Mouse (Mus musculus): Measurements from ENCODE around the gene 3110082I17Rik. TPM values are rescaled to one million over a fixed set of nuclear protein-coding genes. Genes with fewer than 3 reads are reported as not detected.

The 3110082I17Rik gene
- polyA plus RNA-seq (2014; fragmentation: Nextera tagmentation; extraction: Ambion mirVana) = 15.4 and 17.0 TPM in 2 replicates

- peak; percentile 91 for ATAC-seq (ENCODE audit: insufficient number of reproducible peaks, insufficient read depth, low FRiP score, low read depth)
- Histone ChIP-seq H3K4me1 (ENCODE audit: control insufficient read depth in 2 of 2, insufficient read depth in 2 of 2, low read length in 2 of 2) (peaks cover 0 to 10% of the 10 kb centered on the region in 2 experiments; a peak in 2 of 4 replicates), H3K36me3 (ENCODE audit: control insufficient read depth, insufficient read depth, low read length) (no peaks in the 10 kb centered on the region), H3K4me2 (ENCODE audit: low read length) (peak within 1 kb of the TSS; percentile 86), H3K9me3 (ENCODE audit: control insufficient read depth, low read length) (no peaks in the 10 kb centered on the region), H3K27ac (replicated peaks in 1 of 2; ENCODE audit: control insufficient read depth in 1 of 2, insufficient read depth in 1 of 2, low read depth in 2 of 2, low read length in 2 of 2) (no peak within 1 kb of the TSS), H3K27me3 (ENCODE audit: control insufficient read depth, insufficient read depth, low read length) (no peaks in the 10 kb centered on the region), H3K4me3 (ENCODE audit: control insufficient read depth in 1 of 2, insufficient read depth in 1 of 2, low read depth in 1 of 2, low read length in 2 of 2) (peak within 1 kb of the TSS; percentile 55 to 67), H3K9ac (ENCODE audit: low read length) (peak within 1 kb of the TSS; percentile 79)
- WGBS = 5% methylated on average over 38 of the region's 42 CpGs
Measured at GRCm38 (mm10) chr5:139460384-139461067, at the start of gene 3110082I17Rik. Gene 3110082I17Rik (minus strand): TSS chr5:139460527.

GRCm38 (mm10) chr5:139506207-139506606 is 45.9 kb upstream of the 3110082I17Rik start:
- H3K27ac ChIP-seq (replicated peaks in 1 of 2; ENCODE audit: control insufficient read depth in 1 of 2, insufficient read depth in 1 of 2, low read depth in 2 of 2, low read length in 2 of 2) = no peak overlapping the region
- H3K9ac ChIP-seq (ENCODE audit: low read length) = no peak overlapping the region
- H3K27me3 ChIP-seq (ENCODE audit: control insufficient read depth, insufficient read depth, low read length) = peaks cover 29% of the 10 kb centered on the region
- no peaks in the 10 kb centered on the region for H3K36me3 ChIP-seq (ENCODE audit: control insufficient read depth, insufficient read depth, low read length)
- no peaks in the 10 kb centered on the region; a peak in 1 of 4 replicates for H3K4me1 ChIP-seq (ENCODE audit: control insufficient read depth in 2 of 2, insufficient read depth in 2 of 2, low read length in 2 of 2)
- no peak overlapping the region for H3K4me3 ChIP-seq (ENCODE audit: control insufficient read depth in 1 of 2, insufficient read depth in 1 of 2, low read depth in 1 of 2, low read length in 2 of 2)
- H3K4me2 ChIP-seq (ENCODE audit: low read length) = no peak overlapping the region
- H3K9me3 ChIP-seq (ENCODE audit: control insufficient read depth, low read length) = no peaks in the 10 kb centered on the region
- WGBS = 10% methylated on average over 5 of the region's 5 CpGs
- no peak for ATAC-seq (ENCODE audit: insufficient number of reproducible peaks, insufficient read depth, low FRiP score, low read depth)

- no peak for ATAC-seq (ENCODE audit: insufficient number of reproducible peaks, insufficient read depth, low FRiP score, low read depth)
- peaks cover 19% of the 10 kb centered on the region for H3K27me3 ChIP-seq (ENCODE audit: control insufficient read depth, insufficient read depth, low read length)
- 1% methylated on average over 12 of the region's 14 CpGs for WGBS
- no peak overlapping the region for H3K9ac ChIP-seq (ENCODE audit: low read length)
- H3K36me3 ChIP-seq (ENCODE audit: control insufficient read depth, insufficient read depth, low read length) = no peaks in the 10 kb centered on the region
- no peaks in the 10 kb centered on the region for H3K4me1 ChIP-seq (ENCODE audit: control insufficient read depth in 2 of 2, insufficient read depth in 2 of 2, low read length in 2 of 2)
- no peak overlapping the region for H3K27ac ChIP-seq (replicated peaks in 1 of 2; ENCODE audit: control insufficient read depth in 1 of 2, insufficient read depth in 1 of 2, low read depth in 2 of 2, low read length in 2 of 2)
- H3K4me3 ChIP-seq (ENCODE audit: control insufficient read depth in 1 of 2, insufficient read depth in 1 of 2, low read depth in 1 of 2, low read length in 2 of 2) = no peak overlapping the region
- no peak overlapping the region for H3K4me2 ChIP-seq (ENCODE audit: low read length)
- H3K9me3 ChIP-seq (ENCODE audit: control insufficient read depth, low read length) = no peaks in the 10 kb centered on the region
Measured at GRCm38 (mm10) chr5:139505073-139505606, 44.8 kb upstream of the 3110082I17Rik start.

GRCm38 (mm10) chr5:139502281-139502680 is 42.0 kb upstream of the 3110082I17Rik start:
- Histone ChIP-seq H3K27ac (replicated peaks in 1 of 2; ENCODE audit: control insufficient read depth in 1 of 2, insufficient read depth in 1 of 2, low read depth in 2 of 2, low read length in 2 of 2) (no peak overlapping the region), H3K4me2 (ENCODE audit: low read length) (no peak overlapping the region), H3K4me3 (ENCODE audit: control insufficient read depth in 1 of 2, insufficient read depth in 1 of 2, low read depth in 1 of 2, low read length in 2 of 2) (no peak overlapping the region), H3K27me3 (ENCODE audit: control insufficient read depth, insufficient read depth, low read length) (peaks cover 11% of the 10 kb centered on the region), H3K4me1 (ENCODE audit: control insufficient read depth in 2 of 2, insufficient read depth in 2 of 2, low read length in 2 of 2) (no peaks in the 10 kb centered on the region), H3K9ac (ENCODE audit: low read length) (no peak overlapping the region), H3K9me3 (ENCODE audit: control insufficient read depth, low read length) (no peaks in the 10 kb centered on the region), H3K36me3 (ENCODE audit: control insufficient read depth, insufficient read depth, low read length) (no peaks in the 10 kb centered on the region)
- whole genome bisulfite sequencing = 71% methylated on average over 14 of the region's 14 CpGs
- no peak for ATAC-seq (ENCODE audit: insufficient number of reproducible peaks, insufficient read depth, low FRiP score, low read depth)

- H3K4me1 ChIP-seq (ENCODE audit: control insufficient read depth in 2 of 2, insufficient read depth in 2 of 2, low read length in 2 of 2) = no peaks in the 10 kb centered on the region; a peak in 1 of 4 replicates
- no peak overlapping the region for H3K4me2 ChIP-seq (ENCODE audit: low read length)
- H3K27ac ChIP-seq (replicated peaks in 1 of 2; ENCODE audit: control insufficient read depth in 1 of 2, insufficient read depth in 1 of 2, low read depth in 2 of 2, low read length in 2 of 2) = no peak overlapping the region
- no peaks in the 10 kb centered on the region for H3K9me3 ChIP-seq (ENCODE audit: control insufficient read depth, low read length)
- no peak for ATAC-seq (ENCODE audit: insufficient number of reproducible peaks, insufficient read depth, low FRiP score, low read depth)
- no peak overlapping the region for H3K9ac ChIP-seq (ENCODE audit: low read length)
- no peaks in the 10 kb centered on the region for H3K36me3 ChIP-seq (ENCODE audit: control insufficient read depth, insufficient read depth, low read length)
- WGBS = 30% methylated on average over 5 of the region's 5 CpGs
- H3K4me3 ChIP-seq (ENCODE audit: control insufficient read depth in 1 of 2, insufficient read depth in 1 of 2, low read depth in 1 of 2, low read length in 2 of 2) = no peak overlapping the region
- peaks cover 20% of the 10 kb centered on the region for H3K27me3 ChIP-seq (ENCODE audit: control insufficient read depth, insufficient read depth, low read length)
Measured at GRCm38 (mm10) chr5:139498791-139499190, 38.5 kb upstream of the 3110082I17Rik start.

- Histone ChIP-seq H3K36me3 (ENCODE audit: control insufficient read depth, insufficient read depth, low read length) (no peaks in the 10 kb centered on the region), H3K9ac (ENCODE audit: low read length) (no peak overlapping the region)
Measured at GRCm38 (mm10) chr5:139496939-139497338, 36.6 kb upstream of the 3110082I17Rik start.

GRCm38 (mm10) chr5:139495019-139495669 is 34.8 kb upstream of the 3110082I17Rik start:
- no peak overlapping the region for H3K4me3 ChIP-seq (ENCODE audit: control insufficient read depth in 1 of 2, insufficient read depth in 1 of 2, low read depth in 1 of 2, low read length in 2 of 2)
- H3K4me1 ChIP-seq (ENCODE audit: control insufficient read depth in 2 of 2, insufficient read depth in 2 of 2, low read length in 2 of 2) = no peaks in the 10 kb centered on the region; a peak in 1 of 4 replicates
- no peak for ATAC-seq (ENCODE audit: insufficient number of reproducible peaks, insufficient read depth, low FRiP score, low read depth)
- peaks cover 20% of the 10 kb centered on the region for H3K27me3 ChIP-seq (ENCODE audit: control insufficient read depth, insufficient read depth, low read length)
- no peaks in the 10 kb centered on the region for H3K9me3 ChIP-seq (ENCODE audit: control insufficient read depth, low read length)
- no peak overlapping the region for H3K27ac ChIP-seq (replicated peaks in 1 of 2; ENCODE audit: control insufficient read depth in 1 of 2, insufficient read depth in 1 of 2, low read depth in 2 of 2, low read length in 2 of 2)
- H3K4me2 ChIP-seq (ENCODE audit: low read length) = peak overlapping the region; percentile 21; the same call in 1 of the 2 replicates
- 29% methylated on average over 22 of the region's 22 CpGs for WGBS
- H3K36me3 ChIP-seq (ENCODE audit: control insufficient read depth, insufficient read depth, low read length) = no peaks in the 10 kb centered on the region
- H3K9ac ChIP-seq (ENCODE audit: low read length) = no peak overlapping the region; the same call in 1 of the 2 replicates

More at GRCm38 (mm10) chr5:139496939-139497338, 36.6 kb upstream of the 3110082I17Rik start:
- Histone ChIP-seq H3K9me3 (ENCODE audit: control insufficient read depth, low read length) (no peaks in the 10 kb centered on the region), H3K27ac (replicated peaks in 1 of 2; ENCODE audit: control insufficient read depth in 1 of 2, insufficient read depth in 1 of 2, low read depth in 2 of 2, low read length in 2 of 2) (no peak overlapping the region), H3K4me3 (ENCODE audit: control insufficient read depth in 1 of 2, insufficient read depth in 1 of 2, low read depth in 1 of 2, low read length in 2 of 2) (no peak overlapping the region), H3K27me3 (ENCODE audit: control insufficient read depth, insufficient read depth, low read length) (peaks cover 20% of the 10 kb centered on the region), H3K4me2 (ENCODE audit: low read length) (no peak overlapping the region), H3K4me1 (ENCODE audit: control insufficient read depth in 2 of 2, insufficient read depth in 2 of 2, low read length in 2 of 2) (no peaks in the 10 kb centered on the region; a peak in 1 of 4 replicates)
- 54% methylated on average over 5 of the region's 5 CpGs for WGBS
- ATAC-seq (ENCODE audit: insufficient number of reproducible peaks, insufficient read depth, low FRiP score, low read depth) = no peak
